Mouse (Mus musculus) ES-Bruce4 (cell line): Measurements from ENCODE around the gene Gpx5. TPM values are rescaled to one million over a fixed set of nuclear protein-coding genes. Genes with fewer than 3 reads are reported as not detected.

ENCODE experiments used
- H3K27ac ChIP-seq: 2 replicates; pipeline ENCODE4 v1.5.1; 2012; ENCODE audit warnings: low read length, inconsistent platforms; ENCODE audit not compliant: insufficient read depth
- H3K27me3 ChIP-seq: 2 replicates; pipeline ENCODE4 v1.6.1; 2012; ENCODE audit warnings: mild to moderate bottlenecking, low read length, inconsistent platforms; ENCODE audit not compliant: control insufficient read depth, poor library complexity, insufficient read depth, severe bottlenecking
- H3K36me3 ChIP-seq: 2 replicates; pipeline ENCODE4 v1.6.1; 2012; ENCODE audit warnings: inconsistent platforms, mild to moderate bottlenecking, low read length, moderate library complexity; ENCODE audit not compliant: control insufficient read depth, poor library complexity, insufficient read depth, severe bottlenecking
- H3K4me1 ChIP-seq: one replicate; pipeline ENCODE4 v1.8.1; 2011; ENCODE audit warnings: low read length; ENCODE audit not compliant: control insufficient read depth, insufficient read depth
- H3K4me3 ChIP-seq: 2 replicates; pipeline ENCODE4 v1.5.1; 2011; ENCODE audit warnings: low read depth, mild to moderate bottlenecking, low read length
- H3K9ac ChIP-seq: 2 replicates; pipeline ENCODE4 v1.6.1; 2012; ENCODE audit warnings: low read depth, mild to moderate bottlenecking, inconsistent platforms; ENCODE audit not compliant: poor library complexity, severe bottlenecking
- H3K9me3 ChIP-seq: replicated peaks from 2 replicates; pipeline ENCODE4 v1.6.1; 2012; ENCODE audit warnings: mild to moderate bottlenecking, low read length, inconsistent platforms; ENCODE audit not compliant: control insufficient read depth, poor library complexity, insufficient read depth, severe bottlenecking
- CTCF ChIP-seq: IDR thresholded peaks from one replicate; pipeline ENCODE4 v1.8.1; 2011; ENCODE audit warnings: low read depth, low read length
- EP300 ChIP-seq: IDR thresholded peaks from 2 replicates; pipeline ENCODE4 v1.6.1; 2011; ENCODE audit warnings: low read depth, low read length; ENCODE audit not compliant: insufficient read depth
- POLR2A ChIP-seq: IDR thresholded peaks from one replicate; pipeline ENCODE4 v1.8.1; 2011; ENCODE audit warnings: low read length; ENCODE audit not compliant: insufficient read depth
- polyA plus RNA-seq: library from polyadenylated mRNA; stranded (reverse); fragments of >200 nt; gene quantifications from 2 replicates; pipeline ENCODE4 v1.2.4, GENCODE M21; 2011; ENCODE audit warnings: low read depth; ENCODE audit not compliant: missing spikeins, insufficient read depth, insufficient read length

Gpx5 gene
- polyA plus RNA-seq, 1 experiment: not detected

DNA sequence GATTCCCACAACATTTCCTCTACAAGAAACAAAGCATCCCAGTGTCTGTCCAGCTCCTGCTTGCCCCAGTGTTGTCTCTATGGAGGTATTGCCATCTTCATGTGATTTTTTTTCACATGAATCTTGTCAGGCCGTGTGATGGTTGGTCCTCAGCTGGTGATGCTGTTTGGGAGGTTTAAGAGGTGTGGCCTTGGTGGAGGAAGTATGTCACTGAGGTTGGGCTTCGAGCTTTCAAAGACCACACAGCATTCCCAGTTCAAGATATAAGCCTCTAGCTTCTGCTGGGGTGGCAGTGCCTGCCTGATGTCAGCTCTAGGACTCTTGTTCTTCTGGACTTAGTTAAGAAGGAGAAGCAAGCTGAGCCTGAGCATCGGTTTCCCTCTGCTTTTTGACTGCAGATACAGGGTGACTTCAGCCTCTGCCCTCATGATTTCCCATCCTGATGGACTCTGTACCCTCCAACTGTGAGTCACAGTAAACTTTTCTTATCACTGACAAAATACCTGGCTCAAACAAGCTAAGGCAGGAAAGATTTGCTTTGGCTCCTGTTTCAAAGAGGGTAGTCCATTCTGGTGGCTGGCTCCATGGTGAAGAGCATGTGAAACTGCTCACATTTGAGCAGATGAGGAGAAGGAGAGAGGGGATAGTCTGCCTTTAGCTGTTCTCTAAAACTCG is 29.6 kb downstream of the Gpx5 start:
- H3K9ac ChIP-seq: no peak overlapping the region
- H3K4me3 ChIP-seq: no peak overlapping the region
- no peaks in the 10 kb centered on the region for H3K27me3 ChIP-seq

DNA sequence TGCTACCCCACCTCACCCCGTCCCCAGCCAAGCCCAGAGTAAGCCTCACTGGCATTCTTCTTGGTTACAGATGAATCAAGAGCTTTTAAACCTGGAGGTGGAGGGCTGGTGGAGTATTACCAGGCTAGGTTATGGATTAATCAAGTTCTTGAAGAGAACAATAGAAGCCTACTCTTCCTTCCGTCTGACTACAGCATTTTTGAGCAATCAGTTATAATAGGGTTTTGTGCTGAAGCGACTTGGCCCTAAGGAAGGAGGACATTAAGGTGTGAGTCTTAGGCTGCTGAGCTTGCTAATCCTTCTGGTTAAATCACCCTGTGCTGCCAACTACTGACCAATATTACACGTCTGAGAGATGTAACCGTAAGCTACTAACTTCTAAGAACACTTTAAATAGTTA is 32.2 kb downstream of the Gpx5 start:
- peaks cover 2% of the 10 kb centered on the region for H3K4me1 ChIP-seq
- no peak for TF ChIP-seq EP300
- no peak for TF ChIP-seq CTCF
- TF ChIP-seq POLR2A: no peak
- no peaks in the 10 kb centered on the region for H3K9me3 ChIP-seq
- peak overlapping the region; percentile 65 for H3K9ac ChIP-seq
- H3K36me3 ChIP-seq: no peaks in the 10 kb centered on the region
- peak overlapping the region; percentile 99 for H3K4me3 ChIP-seq
- H3K27me3 ChIP-seq: no peaks in the 10 kb centered on the region
- H3K27ac ChIP-seq: no peak overlapping the region

More for the DNA sequence above, 29.6 kb downstream of the Gpx5 start:
- Histone ChIP-seq H3K36me3 (no peaks in the 10 kb centered on the region), H3K27ac (no peak overlapping the region), H3K9me3 (no peaks in the 10 kb centered on the region), H3K4me1 (no peaks in the 10 kb centered on the region)
- no peak for TF ChIP-seq CTCF
- no peak for TF ChIP-seq POLR2A
- TF ChIP-seq EP300: no peak

DNA sequence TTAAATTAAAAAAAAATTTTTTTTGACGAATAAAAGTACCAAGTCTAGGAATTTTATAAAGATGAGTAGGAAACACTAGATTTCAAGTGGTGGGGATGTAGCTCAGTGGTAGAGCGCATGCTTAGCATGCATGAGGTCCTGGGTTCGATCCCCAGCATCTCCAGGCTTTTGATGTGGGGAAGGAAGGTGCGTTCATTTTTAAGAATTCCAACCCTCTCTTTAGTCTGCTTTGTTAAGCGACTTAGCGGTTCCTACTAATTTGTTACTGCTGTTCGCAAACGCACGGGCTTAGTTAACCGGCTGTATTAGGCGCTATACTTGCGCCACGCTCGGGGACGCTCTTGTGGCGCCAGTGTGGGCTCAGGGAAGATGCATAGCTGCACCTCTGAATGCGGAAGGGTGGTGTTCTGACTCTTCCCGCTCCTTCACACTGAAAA is 32.8 kb downstream of the Gpx5 start:
- no peak overlapping the region for H3K27ac ChIP-seq
- no peaks in the 10 kb centered on the region for H3K9me3 ChIP-seq
- peak overlapping the region; percentile 65 for H3K9ac ChIP-seq
- no peaks in the 10 kb centered on the region for H3K27me3 ChIP-seq
- H3K4me1 ChIP-seq: peaks cover 2% of the 10 kb centered on the region
- H3K36me3 ChIP-seq: no peaks in the 10 kb centered on the region
- TF ChIP-seq CTCF (no peak), EP300 (no peak), POLR2A (no peak)
- peak overlapping the region; percentile 99 for H3K4me3 ChIP-seq

DNA sequence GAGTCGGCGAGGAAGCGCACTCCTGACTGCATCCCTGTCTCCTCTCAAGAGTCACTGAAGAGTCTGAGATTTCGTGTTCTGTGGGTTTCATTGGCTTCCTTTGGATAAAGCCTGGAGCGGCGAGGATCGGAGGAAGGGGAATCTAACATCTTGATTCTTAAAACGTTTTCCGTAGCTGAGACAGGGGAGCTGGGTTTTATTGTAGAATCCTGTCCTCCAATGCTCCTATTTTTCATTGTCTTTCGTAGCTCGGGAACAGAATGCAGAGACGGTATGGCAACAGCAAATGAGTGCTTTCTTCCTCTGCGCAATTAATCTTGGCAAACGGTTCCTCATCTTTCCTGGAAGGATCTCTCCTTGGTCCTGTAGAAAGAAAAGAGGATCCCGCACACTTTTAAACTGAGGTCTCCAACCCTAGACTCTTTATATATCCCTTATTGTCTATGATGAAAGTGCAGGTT is 33.3 kb downstream of the Gpx5 start:
- Histone ChIP-seq H3K36me3 (no peaks in the 10 kb centered on the region), H3K4me1 (peaks cover 2% of the 10 kb centered on the region), H3K9me3 (no peaks in the 10 kb centered on the region), H3K9ac (peak overlapping the region; percentile 63), H3K4me3 (peak overlapping the region; percentile 84), H3K27ac (no peak overlapping the region), H3K27me3 (no peaks in the 10 kb centered on the region)
- TF ChIP-seq EP300 (no peak), CTCF (no peak), POLR2A (no peak)

- Histone ChIP-seq H3K27ac (no peak overlapping the region), H3K4me3 (peak overlapping the region; percentile 2), H3K4me1 (peaks cover 2% of the 10 kb centered on the region), H3K36me3 (no peaks in the 10 kb centered on the region), H3K9ac (peak overlapping the region; percentile 63), H3K27me3 (no peaks in the 10 kb centered on the region), H3K9me3 (no peaks in the 10 kb centered on the region)
- TF ChIP-seq CTCF (no peak), POLR2A (no peak), EP300 (no peak)
Observed at GRCm38 (mm10) chr13:21258524-21258923, 34.0 kb downstream of the Gpx5 start.

DNA sequence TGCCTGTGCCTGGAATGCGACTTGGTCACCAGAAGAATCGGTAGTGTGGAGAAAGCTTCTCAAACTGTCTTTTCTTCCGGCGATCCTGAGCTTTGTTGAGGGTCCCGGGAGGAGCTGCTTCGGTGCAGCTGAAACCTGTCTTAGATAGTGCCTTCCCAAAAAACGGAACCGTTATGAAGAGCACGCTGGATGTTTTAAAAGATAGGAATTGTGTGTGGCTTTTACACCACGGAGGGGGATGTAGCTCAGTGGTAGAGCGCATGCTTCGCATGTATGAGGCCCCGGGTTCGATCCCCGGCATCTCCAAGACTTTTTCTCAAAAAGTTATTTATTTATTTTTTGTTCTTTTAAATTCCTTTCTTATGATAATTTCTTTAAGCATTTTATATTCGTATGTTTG is 38.5 kb downstream of the Gpx5 start:
- Histone ChIP-seq H3K9me3 (no peaks in the 10 kb centered on the region), H3K9ac (peak overlapping the region; percentile 20), H3K4me3 (peak overlapping the region; percentile 91), H3K27ac (no peak overlapping the region), H3K4me1 (peaks cover 2% of the 10 kb centered on the region), H3K36me3 (no peaks in the 10 kb centered on the region), H3K27me3 (no peaks in the 10 kb centered on the region)
- TF ChIP-seq EP300 (no peak), CTCF (no peak), POLR2A (no peak)
